Comparison of ENCODE assay signal across 8 mouse cellular contexts in the genomic region with DNA sequence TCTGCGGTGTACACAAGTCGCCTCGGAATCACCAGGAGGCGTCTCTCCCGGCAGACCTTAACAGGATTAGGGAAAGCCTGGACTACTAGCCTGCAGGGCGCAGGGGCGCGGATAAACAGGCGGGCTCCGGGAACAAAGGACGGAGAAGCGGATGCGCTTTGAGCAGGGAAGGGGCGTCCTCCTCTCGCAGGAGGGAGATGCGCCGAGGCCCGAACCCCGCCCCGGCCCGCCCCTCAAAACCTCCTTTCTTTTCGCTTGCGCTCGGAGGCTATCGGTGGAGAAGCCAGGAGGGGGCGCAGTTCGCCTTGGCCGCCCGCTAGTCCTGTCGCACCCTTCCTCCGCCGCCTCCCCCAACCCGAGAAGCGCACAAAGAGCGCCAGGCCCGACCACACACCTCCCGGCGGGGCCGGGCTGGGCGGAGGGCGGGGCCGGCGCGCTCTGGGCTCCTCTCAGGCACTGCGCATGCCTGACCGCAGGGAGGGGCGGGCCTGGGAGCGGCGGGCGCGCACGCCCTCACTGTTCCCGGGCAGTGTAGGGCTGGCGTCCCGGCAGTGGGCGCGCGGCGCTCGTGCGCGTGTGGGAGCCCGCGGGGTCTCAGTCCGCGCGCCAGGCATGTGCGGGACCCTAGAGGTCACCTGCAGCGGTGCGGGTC. TPM values are rescaled to one million over a fixed set of nuclear protein-coding genes. Genes with fewer than 3 reads are reported as not detected.
A peak's percentile ranks its signal among the peaks of the same experiment; 100 is the strongest.
DNase-seq lines count a peak whose midpoint lies in the region; ATAC-seq lines count a peak whose summit lies in the region.

No protein-coding gene starts in this region.

- DNase-seq in adrenal gland, adult 8-10 months, result peak; percentile 96
- DNase-seq in embryo, embryonic 11.5 days (ENCODE audit: low read depth, low spot score), result peak; percentile 98
- DNase-seq in gastrocnemius, postnatal 36 days, result peak; percentile 94 to 98
- peak; percentile 99 for DNase-seq in left cerebral cortex, postnatal 36 days (ENCODE audit: low spot score in 2 of 2)
- DNase-seq in midbrain, embryonic 10.5 days (ENCODE audit: low spot score), result peak; percentile 99
- DNase-seq in right cerebral cortex, postnatal 36 days (ENCODE audit: low spot score in 2 of 2), result peak; percentile 97
- DNase-seq in urinary bladder, postnatal 4 days (ENCODE audit: low spot score in 2 of 2), result peak; percentile 98

- H3K27ac ChIP-seq in intestine, embryonic 16.5 days (ENCODE audit: low read length), result peak overlapping the region; percentile 92
- peak overlapping the region; percentile 100 for H3K27ac ChIP-seq in midbrain, embryonic 10.5 days (replicated peaks)

- peak; percentile 95 for ATAC-seq in intestine, embryonic 16.5 days

- peak overlapping the region; percentile 81 for H3K9ac ChIP-seq in intestine, embryonic 16.5 days (ENCODE audit: low read depth, low read length)

- WGBS in intestine, embryonic 16.5 days, result under 1% methylated on average over 54 of the region's 70 CpGs
- WGBS in midbrain, embryonic 10.5 days, result under 1% methylated on average over 70 of the region's 70 CpGs

- intact Hi-C loops in gastrocnemius, postnatal 36 days (cut with DNase I), result loop anchor here (5.0 to 10.0 kb wide), 3 partner anchors 149 to 809 kb away; no protein-coding TSS in a partner anchor
- intact Hi-C loops in left cerebral cortex, postnatal 36 days (cut with DNase I), result loop anchor here (1.0 to 10.0 kb wide), 8 partner anchors 57 to 685 kb away; no protein-coding TSS in a partner anchor

- H3K27me3 ChIP-seq in intestine, embryonic 16.5 days (replicated peaks; ENCODE audit: control insufficient read depth, insufficient read depth, low read length), result no peaks in the 10 kb centered on the region; the same call in 1 of the 2 replicates
- no peaks in the 10 kb centered on the region for H3K27me3 ChIP-seq in midbrain, embryonic 10.5 days (ENCODE audit: low read depth, poor library complexity, severe bottlenecking)

- H3K4me3 ChIP-seq in intestine, embryonic 16.5 days (ENCODE audit: low read length), result peak overlapping the region; percentile 80
- H3K4me3 ChIP-seq in midbrain, embryonic 10.5 days, result peak overlapping the region; percentile 100

- peak overlapping the region; percentile 95 for H3K4me2 ChIP-seq in intestine, embryonic 16.5 days (ENCODE audit: low read depth, low read length)

- no peaks in the 10 kb centered on the region for H3K36me3 ChIP-seq in intestine, embryonic 16.5 days (ENCODE audit: control insufficient read depth, insufficient read depth, low read length)
- peaks cover 24% of the 10 kb centered on the region for H3K36me3 ChIP-seq in midbrain, embryonic 10.5 days

- no peaks in the 10 kb centered on the region for H3K9me3 ChIP-seq in intestine, embryonic 16.5 days (ENCODE audit: control insufficient read depth, low read length)
- H3K9me3 ChIP-seq in midbrain, embryonic 10.5 days (replicated peaks), result no peaks in the 10 kb centered on the region

- H3K4me1 ChIP-seq in intestine, embryonic 16.5 days (ENCODE audit: control insufficient read depth, insufficient read depth, low read length), result peaks cover 21% of the 10 kb centered on the region
- peaks cover 45% of the 10 kb centered on the region for H3K4me1 ChIP-seq in midbrain, embryonic 10.5 days

RNA-seq across cellular contexts. Expression of gene Mex3b, which starts 1.2 kb away (rescaled TPM):
- total RNA-seq in adrenal gland, adult 8-10 months (2022), result 1 to 10 TPM; 1.8 to 2.6 (median 1.9) TPM
- total RNA-seq in gastrocnemius, postnatal 36 days (2021), result under 1 TPM; 0.72 to 0.74 TPM
- 4.8 TPM in 2 replicates for polyA plus RNA-seq in intestine, embryonic 16.5 days (2015; fragmentation: Nextera tagmentation; extraction: Ambion mirVana)
- total RNA-seq in left cerebral cortex, postnatal 36 days (2021), result 10 to 100 TPM; 22.9 to 31.4 TPM
- polyA plus RNA-seq in midbrain, embryonic 10.5 days (2016; fragmentation: Nextera tagmentation; extraction: Ambion mirVana), result 23.2 and 24.7 TPM in 2 replicates

Comparison
In these comparisons a context has a peak if more than half of its experiments do, and no peak if none do; other contexts are left out.
1. Peak in every context shown above with its lines: DNase-seq, ATAC-seq, H3K4me3 ChIP-seq and H3K27ac ChIP-seq.
2. RNA of gene Mex3b, which starts 1.2 kb away (total RNA-seq): 22.9 to 31.4 TPM in left cerebral cortex, postnatal 36 days; 1.8 to 2.6 TPM in adrenal gland, adult 8-10 months and 0.72 to 0.74 TPM in gastrocnemius, postnatal 36 days; every median in the first group is over 4 times any median in the second.